Mouse (Mus musculus) lung, postnatal 14 days (tissue): ENCODE results near the gene Defa37.
"Not testable (repeated sequence)": the region's sequence is repeated elsewhere in the genome, so short reads cannot be mapped to it uniquely, and the experiment has no call there.

ENCODE experiments used
- DNase-seq: peaks from one replicate; pipeline ENCODE4 v3.0.0; 2021

Defa37 gene

GRCm38 (mm10) chr8:21565086-21565485 is at the start of gene Defa37:
Gene Defa37 (plus strand): TSS chr8:21565386.
- not testable (repeated sequence) for DNase-seq

DNA sequence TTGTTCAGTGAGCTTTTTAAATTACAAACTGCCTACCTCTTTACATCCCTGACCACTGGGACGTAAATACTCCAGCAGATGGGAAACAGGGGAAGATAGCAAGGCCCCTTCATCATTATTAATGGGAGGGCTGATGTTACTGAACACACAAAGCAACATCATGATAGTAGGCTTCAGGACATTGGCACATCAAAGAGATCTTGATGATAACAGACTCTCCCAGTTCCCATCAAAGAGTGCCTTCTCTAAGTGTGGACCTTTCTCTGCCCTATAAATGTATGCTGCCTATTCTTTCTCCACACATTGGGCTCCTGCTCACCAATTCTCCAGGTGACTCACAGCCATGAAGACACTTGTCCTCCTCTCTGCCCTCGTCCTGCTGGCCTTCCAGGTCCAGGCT is 36.5 kb upstream of the Defa37 start, which contains the start of gene Defa32:
Gene Defa32, plus strand, starts transcription at position 301 of the 400 bp plus-strand sequence.
- DNase-seq = not testable (repeated sequence)

DNA sequence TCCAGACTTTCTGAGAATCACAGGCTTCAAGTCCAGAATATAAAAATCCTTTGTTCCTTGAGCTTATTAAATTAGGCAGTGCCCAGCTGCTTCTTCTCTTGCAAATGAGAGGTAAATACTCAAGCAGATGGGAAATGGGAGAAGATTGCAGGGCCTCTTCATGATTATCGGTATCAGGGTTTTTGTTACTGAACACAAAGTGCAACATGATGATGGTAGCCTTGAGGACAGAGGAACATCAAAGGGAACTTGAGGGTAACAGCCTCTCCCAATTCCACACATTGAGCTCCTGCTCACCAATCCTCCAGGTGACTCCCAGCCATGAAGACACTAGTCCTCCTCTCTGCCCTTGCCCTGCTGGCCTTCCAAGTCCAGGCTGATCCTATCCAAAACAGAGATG is 17.5 kb downstream of the Defa37 start, which contains the start of gene Defa28:
Gene Defa28, plus strand, starts transcription at position 301 of the 400 bp plus-strand sequence.
- DNase-seq = not testable (repeated sequence)

DNA sequence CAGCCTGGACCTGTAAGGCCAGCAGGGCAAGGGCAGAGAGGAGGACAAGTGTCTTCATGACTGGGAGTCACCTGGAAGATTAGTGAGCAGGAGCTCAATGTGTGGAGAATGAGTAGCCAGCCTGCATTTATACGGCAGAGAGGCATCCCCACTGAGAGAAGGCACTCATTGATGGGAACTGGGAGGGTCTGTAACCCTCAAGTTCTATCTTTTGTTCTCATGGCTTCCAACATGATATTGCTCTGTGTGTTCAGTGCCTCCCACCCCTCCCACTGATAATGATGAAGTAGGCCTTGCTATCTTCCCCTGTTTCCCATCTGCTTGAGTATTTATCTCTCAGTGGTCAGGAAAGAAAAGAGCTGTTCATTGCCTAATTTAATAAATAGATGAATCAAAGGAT is 29.2 kb downstream of the Defa37 start, which contains the start of gene Gm7861:
Gene Gm7861, minus strand, starts transcription at position 101 of the 400 bp plus-strand sequence.
- DNase-seq = not testable (repeated sequence)
